Mouse (Mus musculus) ES-Bruce4 (cell line): ENCODE measurements around the gene Duox2. TPM values are rescaled to one million over a fixed set of nuclear protein-coding genes. Genes with fewer than 3 reads are reported as not detected.

Experiments used
- H3K27ac ChIP-seq: 2 replicates; pipeline ENCODE4 v1.5.1; 2012; ENCODE audit warnings: low read length, inconsistent platforms; ENCODE audit not compliant: insufficient read depth
- H3K27me3 ChIP-seq: 2 replicates; pipeline ENCODE4 v1.6.1; 2012; ENCODE audit warnings: mild to moderate bottlenecking, low read length, inconsistent platforms; ENCODE audit not compliant: control insufficient read depth, poor library complexity, insufficient read depth, severe bottlenecking
- H3K36me3 ChIP-seq: 2 replicates; pipeline ENCODE4 v1.6.1; 2012; ENCODE audit warnings: inconsistent platforms, mild to moderate bottlenecking, low read length, moderate library complexity; ENCODE audit not compliant: control insufficient read depth, poor library complexity, insufficient read depth, severe bottlenecking
- H3K4me1 ChIP-seq: one replicate; pipeline ENCODE4 v1.8.1; 2011; ENCODE audit warnings: low read length; ENCODE audit not compliant: control insufficient read depth, insufficient read depth
- H3K4me3 ChIP-seq: 2 replicates; pipeline ENCODE4 v1.5.1; 2011; ENCODE audit warnings: low read depth, mild to moderate bottlenecking, low read length
- H3K9ac ChIP-seq: 2 replicates; pipeline ENCODE4 v1.6.1; 2012; ENCODE audit warnings: low read depth, mild to moderate bottlenecking, inconsistent platforms; ENCODE audit not compliant: poor library complexity, severe bottlenecking
- H3K9me3 ChIP-seq: replicated peaks from 2 replicates; pipeline ENCODE4 v1.6.1; 2012; ENCODE audit warnings: mild to moderate bottlenecking, low read length, inconsistent platforms; ENCODE audit not compliant: control insufficient read depth, poor library complexity, insufficient read depth, severe bottlenecking
- CTCF ChIP-seq: IDR thresholded peaks from one replicate; pipeline ENCODE4 v1.8.1; 2011; ENCODE audit warnings: low read depth, low read length
- EP300 ChIP-seq: IDR thresholded peaks from 2 replicates; pipeline ENCODE4 v1.6.1; 2011; ENCODE audit warnings: low read depth, low read length; ENCODE audit not compliant: insufficient read depth
- POLR2A ChIP-seq: IDR thresholded peaks from one replicate; pipeline ENCODE4 v1.8.1; 2011; ENCODE audit warnings: low read length; ENCODE audit not compliant: insufficient read depth
- polyA plus RNA-seq: library from polyadenylated mRNA; stranded (reverse); fragments of >200 nt; gene quantifications from 2 replicates; pipeline ENCODE4 v1.2.4, GENCODE M21; 2011; ENCODE audit warnings: low read depth; ENCODE audit not compliant: missing spikeins, insufficient read depth, insufficient read length

Duox2 gene
- polyA plus RNA-seq, 1 experiment = not detected

GRCm38 (mm10) chr2:122255997-122256396, 42.3 kb downstream of the Duox2 start:
- no peaks in the 10 kb centered on the region for H3K27me3 ChIP-seq
- no peaks in the 10 kb centered on the region for H3K9me3 ChIP-seq
- no peaks in the 10 kb centered on the region for H3K36me3 ChIP-seq
- no peak overlapping the region for H3K27ac ChIP-seq
- TF ChIP-seq POLR2A = no peak
- no peak for TF ChIP-seq EP300
- TF ChIP-seq CTCF = no peak
- no peak overlapping the region for H3K9ac ChIP-seq
- no peaks in the 10 kb centered on the region for H3K4me1 ChIP-seq
- H3K4me3 ChIP-seq = no peak overlapping the region

GRCm38 (mm10) chr2:122247786-122248185, 50.5 kb downstream of the Duox2 start:
- no peak overlapping the region for H3K27ac ChIP-seq
- H3K4me3 ChIP-seq = no peak overlapping the region
- H3K4me1 ChIP-seq = no peaks in the 10 kb centered on the region
- no peak overlapping the region for H3K9ac ChIP-seq
- no peaks in the 10 kb centered on the region for H3K27me3 ChIP-seq
- H3K36me3 ChIP-seq = no peaks in the 10 kb centered on the region
- TF ChIP-seq CTCF = no peak
- no peak for TF ChIP-seq EP300
- no peak for TF ChIP-seq POLR2A
- H3K9me3 ChIP-seq = no peaks in the 10 kb centered on the region

GRCm38 (mm10) chr2:122243671-122244131, 54.5 kb downstream of the Duox2 start:
- Histone ChIP-seq H3K9ac (no peak overlapping the region), H3K27ac (no peak overlapping the region), H3K4me3 (no peak overlapping the region), H3K27me3 (no peaks in the 10 kb centered on the region), H3K9me3 (no peaks in the 10 kb centered on the region), H3K4me1 (no peaks in the 10 kb centered on the region), H3K36me3 (no peaks in the 10 kb centered on the region)
- TF ChIP-seq POLR2A (no peak), CTCF (peak; percentile 89), EP300 (no peak)

GRCm38 (mm10) chr2:122241935-122242334, 56.3 kb downstream of the Duox2 start:
- H3K27me3 ChIP-seq = no peaks in the 10 kb centered on the region
- TF ChIP-seq POLR2A (no peak), EP300 (no peak), CTCF (no peak)

GRCm38 (mm10) chr2:122241226-122241625, 57.0 kb downstream of the Duox2 start:
- Histone ChIP-seq H3K9ac (no peak overlapping the region), H3K27me3 (no peaks in the 10 kb centered on the region), H3K4me1 (no peaks in the 10 kb centered on the region), H3K36me3 (no peaks in the 10 kb centered on the region), H3K9me3 (no peaks in the 10 kb centered on the region), H3K27ac (no peak overlapping the region), H3K4me3 (no peak overlapping the region)
- TF ChIP-seq EP300 = no peak
- TF ChIP-seq POLR2A = no peak
- TF ChIP-seq CTCF = no peak

More at GRCm38 (mm10) chr2:122241935-122242334, 56.3 kb downstream of the Duox2 start:
- Histone ChIP-seq H3K36me3 (no peaks in the 10 kb centered on the region), H3K27ac (no peak overlapping the region), H3K9me3 (no peaks in the 10 kb centered on the region), H3K4me1 (no peaks in the 10 kb centered on the region), H3K9ac (no peak overlapping the region), H3K4me3 (no peak overlapping the region)

GRCm38 (mm10) chr2:122240735-122241134, 57.5 kb downstream of the Duox2 start:
- Histone ChIP-seq H3K36me3 (no peaks in the 10 kb centered on the region), H3K4me3 (no peak overlapping the region), H3K27ac (no peak overlapping the region), H3K9me3 (no peaks in the 10 kb centered on the region), H3K27me3 (no peaks in the 10 kb centered on the region; the same call in 1 of the 2 replicates), H3K4me1 (no peaks in the 10 kb centered on the region), H3K9ac (no peak overlapping the region)
- no peak for TF ChIP-seq POLR2A
- TF ChIP-seq CTCF = no peak
- TF ChIP-seq EP300 = no peak
